Mouse (Mus musculus) natural killer cell, adult 2 months (primary cell): ENCODE results near the gene Ccdc86.

ENCODE experiments used
- DNase-seq, 2 experiments: peaks; one replicate each; pipeline ENCODE4 v3.0.0; 2022; ENCODE audit warnings: low spot score in 2 of 2

The Ccdc86 gene

GRCm38 (mm10) chr19:10907891-10908290 is 41.2 kb downstream of the Ccdc86 start:
- peak; percentile 24 to 55 for DNase-seq

DNA sequence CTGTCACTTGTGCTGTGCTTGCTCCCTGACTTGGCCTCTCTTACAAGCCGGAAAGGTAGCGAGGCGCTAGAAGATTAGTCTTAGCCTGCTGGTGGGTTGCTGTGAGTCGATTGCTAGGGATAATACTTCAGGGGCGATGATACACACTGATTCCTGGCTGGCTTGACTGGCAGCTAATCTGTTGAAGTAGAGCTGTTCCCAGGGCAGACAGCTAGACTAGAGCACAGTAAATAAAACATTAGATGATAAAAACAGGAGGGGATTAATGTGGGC is 43.4 kb downstream of the Ccdc86 start:
- no peak for DNase-seq

DNA sequence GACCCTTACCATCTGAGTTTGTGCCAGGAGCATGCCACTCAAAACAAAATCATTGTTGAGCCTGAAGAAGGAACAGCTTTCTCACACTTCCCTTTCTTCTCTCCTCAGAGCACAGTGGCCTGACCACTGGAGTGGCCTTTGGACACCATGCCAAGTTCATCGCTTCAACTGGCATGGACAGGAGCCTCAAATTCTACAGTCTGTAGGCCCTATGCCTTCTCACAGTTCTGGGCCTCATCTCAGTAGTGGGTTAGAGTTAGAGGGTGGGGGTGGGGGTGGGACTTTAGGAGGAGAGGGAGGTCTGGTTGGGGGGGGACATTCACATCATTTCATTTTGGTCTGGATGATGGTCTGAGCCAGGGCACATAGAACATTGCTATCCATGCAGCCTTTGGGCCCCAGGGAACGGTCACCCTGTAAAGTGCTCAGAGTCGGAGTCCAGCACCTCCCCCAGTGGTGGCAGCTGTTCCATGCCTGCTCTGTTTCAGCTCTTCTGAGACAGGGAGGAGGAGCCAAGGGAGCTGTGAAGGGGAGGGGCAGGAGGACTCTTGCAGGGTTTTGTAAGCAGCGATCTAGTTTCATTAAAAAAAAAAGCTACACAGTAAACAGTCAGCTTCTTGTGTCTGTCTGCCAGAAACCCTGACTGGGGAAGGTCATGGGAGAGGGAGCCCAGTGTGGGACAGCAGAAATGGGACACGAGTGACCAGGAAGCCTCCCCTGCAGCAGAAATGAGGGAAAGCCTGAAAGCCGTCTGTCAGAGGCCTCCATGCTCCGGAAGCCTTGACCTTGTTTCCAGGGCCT is 43.9 kb downstream of the Ccdc86 start:
- no peak for DNase-seq

DNA sequence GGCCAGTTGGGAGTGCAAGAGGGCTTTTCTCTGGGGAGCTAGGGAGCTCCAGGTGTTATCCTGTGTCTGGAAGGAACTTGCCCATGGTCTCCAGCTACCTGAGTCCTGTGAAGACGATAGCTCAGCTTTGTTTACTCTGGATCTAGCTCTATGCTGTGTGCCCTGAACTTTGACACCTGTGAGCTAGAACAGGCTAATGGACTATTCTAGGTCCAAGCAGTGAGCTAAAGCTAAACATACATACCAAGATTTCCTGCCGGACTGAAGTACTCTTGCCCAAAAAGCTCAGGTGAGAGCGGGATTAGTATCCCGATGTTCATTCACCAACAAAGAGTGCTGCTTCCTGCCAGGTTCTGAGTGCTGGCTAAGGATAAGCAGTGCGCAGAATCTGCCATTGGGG is 44.6 kb downstream of the Ccdc86 start:
- no peak for DNase-seq

DNA sequence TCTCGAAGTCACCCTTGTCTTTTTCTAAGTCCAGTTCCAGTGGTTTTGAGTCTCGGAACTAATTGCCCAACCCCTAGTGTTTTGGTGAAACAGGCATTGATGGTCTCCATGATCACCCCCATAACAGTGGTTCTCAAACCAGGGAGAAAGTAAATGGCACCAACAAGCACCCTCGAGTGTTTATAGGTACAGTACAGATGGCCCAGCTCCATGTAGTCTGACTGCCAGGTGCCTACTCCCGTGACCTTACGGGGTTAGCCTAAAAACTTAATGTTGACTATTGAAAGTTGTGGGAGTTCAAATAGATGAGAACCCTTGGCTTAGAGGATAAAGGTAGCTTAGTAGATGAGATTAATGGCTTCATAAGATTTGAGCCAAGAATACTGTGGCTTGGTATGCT is 48.0 kb downstream of the Ccdc86 start:
- DNase-seq = no peak

- no peak for DNase-seq
These were observed 48.8 kb downstream of the Ccdc86 start for GRCm38 (mm10) chr19:10900315-10900714.

GRCm38 (mm10) chr19:10897491-10897890 is 51.6 kb downstream of the Ccdc86 start:
- DNase-seq = no peak

DNA sequence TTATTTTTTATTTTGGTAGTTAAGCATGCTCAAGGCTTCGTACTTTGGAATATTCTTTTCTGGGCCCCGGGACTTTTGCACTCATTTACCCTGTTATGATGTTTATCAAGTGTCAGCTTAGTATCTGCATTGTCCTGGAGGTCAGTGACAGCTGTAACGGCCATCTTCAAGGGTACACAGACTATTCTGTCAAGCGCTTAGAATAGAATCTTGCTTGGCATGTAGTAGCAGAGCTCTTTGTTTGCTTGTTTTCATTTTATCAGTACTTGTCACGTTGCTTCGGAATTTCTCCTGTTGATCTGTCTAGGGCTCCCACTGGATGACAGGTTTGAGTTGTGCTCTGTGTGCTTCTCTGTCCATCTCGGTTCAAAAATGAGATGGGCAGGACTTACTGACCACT is 52.2 kb downstream of the Ccdc86 start:
- no peak for DNase-seq

- no peak for DNase-seq
These were observed 53.4 kb downstream of the Ccdc86 start for GRCm38 (mm10) chr19:10895708-10896107.

GRCm38 (mm10) chr19:10895016-10895528 is 54.0 kb downstream of the Ccdc86 start, which contains the start of gene Prpf19:
Gene Prpf19, plus strand, starts transcription at chr19:10895231.
- DNase-seq = peak; percentile 96

DNA sequence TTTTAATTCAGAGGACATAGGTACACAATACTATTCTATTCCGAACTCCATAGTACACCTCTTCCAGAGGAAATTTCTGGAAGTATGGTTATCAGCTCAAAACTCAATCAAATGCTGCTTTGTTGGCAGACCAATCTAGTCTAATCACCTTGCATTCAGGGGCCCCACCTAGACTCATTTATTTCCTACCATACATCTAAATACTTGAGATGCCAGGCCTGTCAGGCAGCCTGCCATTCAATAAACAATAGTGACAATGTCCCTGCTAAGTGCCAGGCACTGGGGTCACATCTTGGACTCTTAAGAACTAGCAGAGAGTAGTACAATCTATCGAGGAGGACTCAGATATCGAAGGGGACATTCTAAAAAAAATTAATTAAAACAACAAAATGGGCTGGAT is 56.9 kb downstream of the Ccdc86 start:
- no peak for DNase-seq
